Comparison of ENCODE assay signal across 12 mouse cellular contexts in genomic region chr7:48132247-48132646, GRCm38 (mm10). TPM values are rescaled to one million over a fixed set of nuclear protein-coding genes. Genes with fewer than 3 reads are reported as not detected.
A peak's percentile ranks its signal among the peaks of the same experiment; 100 is the strongest.
DNase-seq lines count a peak whose midpoint lies in the region; ATAC-seq and TF ChIP-seq lines count a peak whose summit lies in the region.
"Not testable (repeated sequence)": the region's sequence is repeated elsewhere in the genome, so short reads cannot be mapped to it uniquely, and the experiment has no call there.
"Had no signal": no experiment of that assay in that cellular context is flagged by ENCODE, and none has a peak within 500 bp of the region (broad histone marks: within the 10 kb centered on the region; RNA-seq: fewer than 3 reads in every experiment).

No protein-coding gene starts in this region.

- H3K9me3 ChIP-seq in embryonic facial prominence, embryonic 14.5 days (ENCODE audit: control insufficient read depth, low read length); heart, embryonic 13.5 days; lung, embryonic 14.5 days (ENCODE audit: low read depth, low read length); midbrain, postnatal 0 days (ENCODE audit: low read length); stomach, embryonic 14.5 days (ENCODE audit: control insufficient read depth, low read depth, low read length): not testable (repeated sequence)

- TF ChIP-seq CTCF in layer of hippocampus, adult 2 months (conservative IDR thresholded peaks at IDR 0.05) = peak; percentile 54
- peak; percentile 50 for TF ChIP-seq CTCF in lung, embryonic 14.5 days (IDR thresholded peaks at IDR 0.05; ENCODE audit: low read depth)
- peak; percentile 57 for TF ChIP-seq CTCF in midbrain, postnatal 0 days (IDR thresholded peaks at IDR 0.05)

- not testable (repeated sequence) for H3K36me3 ChIP-seq in embryonic facial prominence, embryonic 14.5 days (ENCODE audit: control insufficient read depth, insufficient read depth, low read length); heart, embryonic 13.5 days; lung, embryonic 14.5 days (ENCODE audit: insufficient read depth); midbrain, postnatal 0 days (ENCODE audit: insufficient read depth, low read length); stomach, embryonic 14.5 days (ENCODE audit: control insufficient read depth, insufficient read depth, low read length)

- not testable (repeated sequence) for H3K4me1 ChIP-seq in embryonic facial prominence, embryonic 14.5 days (ENCODE audit: control insufficient read depth, insufficient read depth, low read length); heart, embryonic 13.5 days; lung, embryonic 14.5 days (ENCODE audit: insufficient read depth); midbrain, postnatal 0 days (ENCODE audit: insufficient read depth, low read length); stomach, embryonic 14.5 days (ENCODE audit: control insufficient read depth, insufficient read depth, low read length)

- H3K27ac ChIP-seq in embryonic facial prominence, embryonic 14.5 days (replicated peaks; ENCODE audit: low read depth, low read length); layer of hippocampus, adult 2 months; lung, embryonic 14.5 days (ENCODE audit: low read depth); midbrain, postnatal 0 days (ENCODE audit: low read depth, low read length); stomach, embryonic 14.5 days (ENCODE audit: low read length): not testable (repeated sequence)
- peak overlapping the region; percentile 93 for H3K27ac ChIP-seq in heart, embryonic 13.5 days (replicated peaks)

- whole genome bisulfite sequencing in embryonic facial prominence, embryonic 14.5 days = under 1% methylated on average over 2 of the region's 7 CpGs
- 2% methylated on average over 6 of the region's 7 CpGs for WGBS in heart, embryonic 13.5 days
- WGBS in lung, embryonic 14.5 days = 1% methylated on average over 4 of the region's 7 CpGs
- under 1% methylated on average over 4 of the region's 7 CpGs for WGBS in midbrain, postnatal 0 days
- 0% methylated on average over 3 of the region's 7 CpGs for WGBS in stomach, embryonic 14.5 days

- peak overlapping the region; percentile 64; the same call in 1 of the 2 replicates for H3K9ac ChIP-seq in embryonic facial prominence, embryonic 14.5 days (ENCODE audit: low read depth, low read length)
- H3K9ac ChIP-seq in heart, embryonic 13.5 days; lung, embryonic 14.5 days; midbrain, postnatal 0 days (replicated peaks; ENCODE audit: low read length, poor library complexity, severe bottlenecking); stomach, embryonic 14.5 days (replicated peaks; ENCODE audit: low read depth, low read length): not testable (repeated sequence)

- not testable (repeated sequence) for ATAC-seq in embryonic facial prominence, embryonic 14.5 days (ENCODE audit: low read depth); heart, embryonic 13.5 days (ENCODE audit: extremely low read depth, insufficient number of reproducible peaks, low FRiP score, low TSS enrichment); midbrain, postnatal 0 days (ENCODE audit: low FRiP score); stomach, embryonic 14.5 days (ENCODE audit: insufficient number of reproducible peaks, insufficient read depth, low FRiP score, low read depth)
- peak; percentile 87 for ATAC-seq in lung, embryonic 14.5 days (ENCODE audit: insufficient read depth)

- H3K4me2 ChIP-seq in embryonic facial prominence, embryonic 14.5 days (ENCODE audit: low read depth, low read length) = peak overlapping the region; percentile 49; the same call in 1 of the 2 replicates
- peak overlapping the region; percentile 67 for H3K4me2 ChIP-seq in heart, embryonic 13.5 days
- peak overlapping the region; percentile 51; the same call in 1 of the 2 replicates for H3K4me2 ChIP-seq in lung, embryonic 14.5 days
- peak overlapping the region; percentile 32; the same call in 1 of the 2 replicates for H3K4me2 ChIP-seq in midbrain, postnatal 0 days (ENCODE audit: low read depth, low read length, poor library complexity, severe bottlenecking)
- not testable (repeated sequence) for H3K4me2 ChIP-seq in stomach, embryonic 14.5 days (replicated peaks; ENCODE audit: low read depth, low read length)

- DNase-seq in R1 (ENCODE audit: low read depth, low spot score) = peak; percentile 9
- peak; percentile 6 for DNase-seq in embryonic facial prominence, embryonic 14.5 days (ENCODE audit: low spot score)
- peak; percentile 30 for DNase-seq in induced T-regulatory cell, adult 2 months (ENCODE audit: low read depth)
- DNase-seq in layer of hippocampus, adult 2 months (ENCODE audit: low spot score in 2 of 2); midbrain, postnatal 0 days (ENCODE audit: low spot score): not testable (repeated sequence)
- peak; percentile 8 for DNase-seq in lung, embryonic 14.5 days

- H3K27me3 ChIP-seq in embryonic facial prominence, embryonic 14.5 days (replicated peaks; ENCODE audit: control insufficient read depth, insufficient read depth, low read length); heart, embryonic 13.5 days (replicated peaks); lung, embryonic 14.5 days (ENCODE audit: insufficient read depth, low read length); midbrain, postnatal 0 days (ENCODE audit: insufficient read depth, low read length); stomach, embryonic 14.5 days (ENCODE audit: control insufficient read depth, insufficient read depth, low read length): not testable (repeated sequence)

- H3K4me3 ChIP-seq in embryonic facial prominence, embryonic 14.5 days (ENCODE audit: low read depth, low read length) = peak overlapping the region; percentile 37
- peak overlapping the region; percentile 57 for H3K4me3 ChIP-seq in heart, embryonic 13.5 days
- H3K4me3 ChIP-seq in layer of hippocampus, adult 2 months = not testable (repeated sequence)
- H3K4me3 ChIP-seq in lung, embryonic 14.5 days (ENCODE audit: low read depth, low read length) = peak overlapping the region; percentile 34
- H3K4me3 ChIP-seq in midbrain, postnatal 0 days (ENCODE audit: low read depth, low read length) = peak overlapping the region; percentile 27; the same call in 1 of the 2 replicates
- H3K4me3 ChIP-seq in stomach, embryonic 14.5 days (ENCODE audit: low read depth, low read length) = peak overlapping the region; percentile 32; the same call in 1 of the 2 replicates

RNA-seq across cellular contexts. Expression of gene Mrgprb5, which starts 36.6 kb away (rescaled TPM):
- polyA plus RNA-seq in embryonic facial prominence, embryonic 14.5 days (2014; fragmentation: Nextera tagmentation; extraction: Ambion mirVana) = not detected in 2 replicates
- not detected in 2 replicates for polyA plus RNA-seq in heart, embryonic 13.5 days (2015; fragmentation: Nextera tagmentation; extraction: Ambion mirVana)
- not detected for total RNA-seq in layer of hippocampus, adult 2 months (2021)
- polyA plus RNA-seq in lung, embryonic 14.5 days (2014; fragmentation: Nextera tagmentation; extraction: Ambion mirVana) = not detected in 2 replicates
- total RNA-seq in midbrain, postnatal 0 days (2014; rRNA removed) = not detected in 2 replicates
- polyA plus RNA-seq in midbrain, postnatal 0 days (2015; fragmentation: Nextera tagmentation; extraction: Ambion mirVana) = not detected in 2 replicates
- not detected in 2 replicates for polyA plus RNA-seq in stomach, embryonic 14.5 days (2014; fragmentation: Nextera tagmentation; extraction: Ambion mirVana)
- total RNA-seq: adrenal gland, postnatal 4 days; gastrocnemius, postnatal 4 days; left cerebral cortex, adult 8-10 months had no signal
- polyA plus RNA-seq: kidney, adult 2 months had no signal
